Mouse (Mus musculus): Measurements from ENCODE around the gene Gm10717. TPM values are rescaled to one million over a fixed set of nuclear protein-coding genes. Genes with fewer than 3 reads are reported as not detected.
"Not testable (repeated sequence)": the region's sequence is repeated elsewhere in the genome, so short reads cannot be mapped to it uniquely, and the experiment has no call there.

The Gm10717 gene
- polyA plus RNA-seq, 1 experiment from 2014 or later: 0.58 TPM

DNA sequence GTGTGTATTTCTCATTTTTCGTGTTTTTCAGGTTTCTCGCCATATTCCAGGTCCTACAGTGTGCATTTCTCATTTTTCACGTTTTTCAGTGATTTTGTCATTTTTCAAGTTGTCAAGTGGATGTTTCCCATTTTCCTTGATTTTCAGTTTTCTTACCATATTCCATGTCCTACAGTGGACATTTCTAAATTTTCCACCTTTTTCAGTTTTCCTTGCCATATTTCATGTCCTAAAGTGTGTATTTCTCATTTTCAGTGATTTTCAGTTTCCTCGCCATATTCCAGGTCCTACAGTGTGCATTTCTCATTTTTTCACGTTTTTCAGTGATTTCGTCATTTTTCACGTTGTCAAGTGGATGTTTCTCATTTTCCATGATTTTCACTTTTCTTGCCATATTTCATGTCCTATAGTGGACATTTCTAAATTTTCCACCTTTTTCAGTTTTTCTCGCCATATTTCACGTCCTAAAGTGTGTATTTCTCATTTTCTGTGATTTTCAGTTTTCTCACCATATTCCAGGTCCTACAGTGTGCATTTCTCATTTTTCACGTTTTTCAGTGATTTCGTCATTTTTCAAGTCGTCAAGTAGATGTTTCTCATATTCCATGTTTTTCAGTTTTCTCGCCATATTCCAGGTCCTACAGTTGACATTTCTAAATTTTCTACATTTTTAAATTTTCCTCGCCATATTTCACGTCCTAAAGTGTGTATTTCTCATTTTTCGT, 4.2 kb downstream of the Gm10717 start:
- not testable (repeated sequence) for H3K4me3 ChIP-seq (replicated peaks); ATAC-seq (replicated peaks; ENCODE audit: low FRiP score); H3K9ac ChIP-seq; H3K4me1 ChIP-seq; H3K9me3 ChIP-seq (replicated peaks); H3K27me3 ChIP-seq; H3K27ac ChIP-seq; H3K36me3 ChIP-seq; H3K4me2 ChIP-seq
- 65% methylated on average over 13 of the region's 16 CpGs for WGBS

DNA sequence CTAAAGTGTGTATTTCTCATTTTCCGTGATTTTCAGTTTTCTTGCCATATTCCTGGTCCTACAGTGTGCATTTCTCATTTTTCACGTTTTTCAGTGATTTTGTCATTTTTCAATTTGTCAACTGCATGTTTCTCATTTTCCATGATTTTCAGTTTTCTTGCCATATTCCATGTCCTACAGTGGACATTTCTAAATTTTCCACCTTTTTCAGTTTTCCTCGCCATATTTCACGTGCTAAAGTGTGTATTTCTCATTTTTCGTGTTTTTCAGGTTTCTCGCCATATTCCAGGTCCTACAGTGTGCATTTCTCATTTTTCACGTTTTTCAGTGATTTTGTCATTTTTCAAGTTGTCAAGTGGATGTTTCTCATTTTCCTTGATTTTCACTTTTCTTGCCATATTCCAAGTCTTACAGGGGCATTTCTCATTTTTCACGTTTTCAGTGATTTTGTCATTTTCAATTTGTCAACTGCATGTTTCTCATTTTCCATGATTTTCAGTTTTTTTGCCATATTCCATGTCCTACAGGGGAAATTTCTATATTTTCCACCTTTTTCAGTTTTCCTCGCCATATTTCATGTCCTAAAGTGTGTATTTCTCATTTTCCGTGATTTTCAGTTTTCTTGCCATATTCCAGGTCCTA, 5.6 kb downstream of the Gm10717 start:
- not testable (repeated sequence) for H3K4me3 ChIP-seq (replicated peaks); H3K9ac ChIP-seq; ATAC-seq (replicated peaks; ENCODE audit: low FRiP score); H3K27me3 ChIP-seq; H3K9me3 ChIP-seq (replicated peaks); H3K36me3 ChIP-seq; H3K4me2 ChIP-seq; H3K4me1 ChIP-seq; H3K27ac ChIP-seq
- 77% methylated on average over 4 of the region's 10 CpGs for whole genome bisulfite sequencing

DNA sequence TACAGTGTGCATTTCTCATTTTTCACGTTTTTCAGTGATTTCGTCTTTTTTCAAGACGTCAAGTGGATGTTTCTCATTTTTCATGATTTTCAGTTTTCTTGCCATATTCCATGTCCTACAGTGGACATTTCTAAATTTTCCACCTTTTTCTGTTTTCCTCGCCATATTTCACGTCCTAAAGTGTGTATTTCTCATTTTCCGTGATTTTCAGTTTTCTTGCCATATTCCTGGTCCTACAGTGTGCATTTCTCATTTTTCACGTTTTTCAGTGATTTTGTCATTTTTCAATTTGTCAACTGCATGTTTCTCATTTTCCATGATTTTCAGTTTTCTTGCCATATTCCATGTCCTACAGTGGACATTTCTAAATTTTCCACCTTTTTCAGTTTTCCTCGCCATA, 9.1 kb downstream of the Gm10717 start, which contains the start of gene Gm17535:
TSS of gene Gm17535 (plus strand) at position 301 of the 400 bp plus-strand sequence.
- not testable (repeated sequence) for H3K4me1 ChIP-seq; H3K4me2 ChIP-seq; H3K36me3 ChIP-seq; ATAC-seq (replicated peaks; ENCODE audit: low FRiP score); H3K27ac ChIP-seq; H3K9me3 ChIP-seq (replicated peaks); H3K27me3 ChIP-seq; H3K9ac ChIP-seq; H3K4me3 ChIP-seq (replicated peaks)
- WGBS: 57% methylated on average over 2 of the region's 8 CpGs

DNA sequence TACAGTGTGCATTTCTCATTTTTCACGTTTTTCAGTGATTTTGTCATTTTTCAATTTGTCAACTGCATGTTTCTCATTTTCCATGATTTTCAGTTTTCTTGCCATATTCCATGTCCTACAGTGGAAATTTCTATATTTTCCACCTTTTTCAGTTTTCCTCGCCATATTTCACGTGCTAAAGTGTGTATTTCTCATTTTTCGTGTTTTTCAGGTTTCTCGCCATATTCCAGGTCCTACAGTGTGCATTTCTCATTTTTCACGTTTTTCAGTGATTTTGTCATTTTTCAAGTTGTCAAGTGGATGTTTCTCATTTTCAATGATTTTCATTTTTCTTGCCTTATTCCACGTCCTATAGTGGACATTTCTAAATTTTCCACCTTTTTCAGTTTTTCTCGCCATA, 11.4 kb downstream of the Gm10717 start, which contains the start of gene Gm10715:
TSS of gene Gm10715 (plus strand) at position 301 of the 400 bp plus-strand sequence.
- H3K9ac ChIP-seq; H3K9me3 ChIP-seq (replicated peaks); H3K27ac ChIP-seq; H3K27me3 ChIP-seq; H3K4me1 ChIP-seq; ATAC-seq (replicated peaks; ENCODE audit: low FRiP score); H3K4me2 ChIP-seq; H3K36me3 ChIP-seq; H3K4me3 ChIP-seq (replicated peaks): not testable (repeated sequence)
- 75% methylated on average over 8 of the region's 8 CpGs for WGBS

DNA sequence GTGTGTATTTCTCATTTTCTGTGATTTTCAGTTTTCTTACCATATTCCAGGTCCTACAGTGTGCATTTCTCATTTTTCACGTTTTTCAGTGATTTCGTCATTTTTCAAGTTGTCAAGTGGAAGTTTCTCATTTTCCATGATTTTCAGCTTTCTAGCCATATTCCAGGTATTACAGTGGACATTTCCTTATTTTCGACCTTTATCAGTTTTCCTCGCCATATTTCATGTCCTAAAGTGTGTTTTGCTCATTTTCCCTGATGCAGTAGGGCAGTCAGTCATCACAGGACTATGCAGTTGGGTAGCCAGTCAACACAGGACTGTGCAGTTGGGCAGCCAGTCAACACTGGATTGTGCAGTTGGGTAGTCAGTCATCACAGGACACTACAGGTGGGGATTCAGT, 12.9 kb downstream of the Gm10717 start:
- not testable (repeated sequence) for H3K9me3 ChIP-seq (replicated peaks); H3K27ac ChIP-seq; H3K27me3 ChIP-seq; ATAC-seq (replicated peaks; ENCODE audit: low FRiP score); H3K36me3 ChIP-seq; H3K9ac ChIP-seq; H3K4me3 ChIP-seq (replicated peaks); H3K4me1 ChIP-seq; H3K4me2 ChIP-seq
- WGBS: 62% methylated on average over 4 of the region's 4 CpGs

Small RNAs within 50 kb of the gene (microRNA-seq; reads per million reads assigned to microRNA genes)
- not detected for gene Mir101c

Other genes starting within 250 kb of the Gm10717 start
- gene Gm10722, start 24.5 kb upstream of the Gm10717 start, polyA plus RNA-seq (2015; fragmentation: Nextera tagmentation; extraction: Ambion mirVana): not detected in 2 replicates
- gene Gm11168, start 22.1 kb upstream of the Gm10717 start, polyA plus RNA-seq (2015; fragmentation: Nextera tagmentation; extraction: Ambion mirVana): not detected in 2 replicates
- 0.29 TPM in 1 of 2 replicates, not detected in the other for gene Gm10721, start 12.3 kb upstream of the Gm10717 start, polyA plus RNA-seq (2015; fragmentation: Nextera tagmentation; extraction: Ambion mirVana)
- not detected in 2 replicates for gene Gm10720, start 9.8 kb upstream of the Gm10717 start, polyA plus RNA-seq (2015; fragmentation: Nextera tagmentation; extraction: Ambion mirVana)
- not detected in 2 replicates for gene Gm10719, start 8.0 kb upstream of the Gm10717 start, polyA plus RNA-seq (2015; fragmentation: Nextera tagmentation; extraction: Ambion mirVana)
- 0.55 TPM in 1 of 2 replicates, not detected in the other for gene Gm10718, start 1.9 kb upstream of the Gm10717 start, polyA plus RNA-seq (2015; fragmentation: Nextera tagmentation; extraction: Ambion mirVana)
- not detected in 2 replicates for gene Gm17535, start 9.2 kb downstream of the Gm10717 start, polyA plus RNA-seq (2015; fragmentation: Nextera tagmentation; extraction: Ambion mirVana)
- not detected in 2 replicates for gene Gm10715, start 11.5 kb downstream of the Gm10717 start, polyA plus RNA-seq (2015; fragmentation: Nextera tagmentation; extraction: Ambion mirVana)

All from kidney, embryonic 15.5 days (tissue).